Mouse (Mus musculus) heart, adult 2 months (tissue): ENCODE measurements around the gene Ube2o. TPM values are rescaled to one million over a fixed set of nuclear protein-coding genes. Genes with fewer than 3 reads are reported as not detected.

Source experiments
- DNase-seq, 2 experiments: peaks; one replicate each; pipeline ENCODE4 v3.0.0; 2021
- H3K27ac ChIP-seq: fragments of 200-600 bp; 2 replicates; pipeline ENCODE4 v1.8.1; 2022
- H3K27me3 ChIP-seq: fragments of 200-500 bp; 2 replicates; pipeline ENCODE4 v1.6.1; 2012; ENCODE audit warnings: mild to moderate bottlenecking, low read length, inconsistent platforms, mixed read lengths; ENCODE audit not compliant: control insufficient read depth, insufficient read depth
- H3K36me3 ChIP-seq: fragments of 200-500 bp; 2 replicates; pipeline ENCODE4 v1.6.1; 2012; ENCODE audit warnings: low read length, inconsistent platforms; ENCODE audit not compliant: control insufficient read depth, insufficient read depth
- H3K4me1 ChIP-seq: fragments of 200-500 bp; 2 replicates; pipeline ENCODE4 v1.6.1; 2011; ENCODE audit warnings: low read length; ENCODE audit not compliant: control insufficient read depth, insufficient read depth
- H3K4me3 ChIP-seq: fragments of 200-600 bp; 2 replicates; pipeline ENCODE4 v1.8.1; 2022
- H3K79me2 ChIP-seq: fragments of 200-500 bp; replicated peaks from 2 replicates; pipeline ENCODE4 v1.6.1; 2012; ENCODE audit warnings: mild to moderate bottlenecking, inconsistent platforms, low read length, moderate library complexity, mixed read lengths; ENCODE audit not compliant: control insufficient read depth, insufficient read depth
- H3K9ac ChIP-seq: fragments of 200-500 bp; 2 replicates; pipeline ENCODE4 v1.6.1; 2012; ENCODE audit warnings: low read depth, mild to moderate bottlenecking, control low read depth, inconsistent platforms, low read length, mixed read lengths
- CTCF ChIP-seq: fragments of 200-600 bp; IDR thresholded peaks from 2 replicates; pipeline ENCODE4 v1.8.1; 2022; ENCODE audit warnings: antibody characterized with exemption, mild to moderate bottlenecking, moderate library complexity
- EP300 ChIP-seq: fragments of 200-500 bp; IDR thresholded peaks from 2 replicates; pipeline ENCODE4 v1.6.1; 2011; ENCODE audit warnings: low read depth, low read length, control low read depth; ENCODE audit not compliant: insufficient read depth
- POLR2A ChIP-seq: fragments of 200-500 bp; IDR thresholded peaks from 2 replicates; pipeline ENCODE4 v1.6.1; 2011; ENCODE audit warnings: mild to moderate bottlenecking, low read depth, low read length, control low read depth; ENCODE audit not compliant: insufficient read depth
- WGBS: fragments of 180-500 bp; shearing (Covaris S2); methylation state at CpG from one replicate; pipeline ENCODE4 v1.1.7; 2018; 5-methylcytosine and 5-hydroxymethylcytosine counted together
- intact Hi-C: fragments of 180-260 bp; cut with DNase I; formaldehyde crosslinking; loops from one replicate; pipeline ENCODE4 v1.15.1; 2025
- polyA plus RNA-seq: library from polyadenylated mRNA; depleted of rRNA; stranded (reverse); fragments of >200 nt; gene quantifications from 2 replicates; pipeline ENCODE4 v1.2.3, GENCODE M21; 2012
- total RNA-seq, 2 experiments: library from RNA; stranded (reverse); gene quantifications; 2 replicates each; pipeline ENCODE4 v1.2.3; 2021

The Ube2o gene
- total and polyA plus RNA-seq, 3 experiments = 24.8 to 36.3 (median 26.4) TPM

DNA sequence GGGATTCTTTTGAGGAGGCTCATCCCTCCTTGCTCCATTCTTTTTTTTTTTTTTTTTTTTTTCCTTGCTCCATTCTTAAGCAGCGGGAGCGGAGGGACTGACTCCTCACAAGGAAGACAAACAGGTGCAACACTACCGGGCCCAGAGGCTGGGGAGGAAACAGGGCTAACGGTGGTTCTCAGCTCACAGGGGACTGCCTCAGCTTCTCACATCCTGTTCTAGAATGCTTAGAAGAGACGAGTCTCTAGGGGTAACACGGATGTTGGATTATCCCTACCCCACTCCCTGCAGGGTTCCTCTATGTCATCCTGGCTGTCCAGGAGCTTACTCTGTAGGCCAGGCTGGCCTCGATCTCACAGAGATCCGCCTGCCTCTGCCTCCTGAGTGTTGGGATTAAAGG is 8.3 kb upstream of the Ube2o start:
- Histone ChIP-seq H3K79me2 (no peaks in the 10 kb centered on the region), H3K9ac (no peak overlapping the region), H3K4me1 (peaks cover 1% of the 10 kb centered on the region; the same call in 1 of the 2 replicates), H3K4me3 (no peak overlapping the region), H3K36me3 (no peaks in the 10 kb centered on the region), H3K27ac (no peak overlapping the region), H3K27me3 (no peaks in the 10 kb centered on the region)
- intact Hi-C loops = no loop called here
- TF ChIP-seq POLR2A (no peak), EP300 (no peak), CTCF (no peak)
- DNase-seq = no peak
- whole genome bisulfite sequencing = 48% methylated on average over 8 of the region's 8 CpGs

DNA sequence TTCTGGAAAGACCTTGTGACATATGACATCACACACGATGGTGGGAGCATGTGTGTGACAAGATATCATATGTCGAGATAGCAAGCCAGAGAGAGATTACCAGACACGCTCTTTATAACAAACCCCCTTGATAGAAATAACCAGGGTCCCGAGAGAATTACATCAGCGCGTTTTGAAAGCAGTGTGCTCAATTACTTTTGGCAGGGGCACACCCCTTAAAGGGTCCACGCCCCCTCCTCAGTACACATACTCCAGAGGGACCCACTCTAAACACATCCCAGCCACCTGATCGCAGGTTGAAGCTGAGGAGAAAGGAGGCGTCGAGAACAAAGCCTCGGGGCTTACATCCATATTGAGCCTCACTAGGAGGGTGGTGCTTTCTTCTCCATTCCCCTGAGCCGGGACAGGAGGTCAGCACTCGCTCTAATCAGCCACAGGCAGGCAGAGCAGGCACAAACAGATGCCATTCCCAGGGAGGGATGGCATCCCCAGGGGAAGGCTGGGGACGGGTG is 7.8 kb upstream of the Ube2o start:
- TF ChIP-seq EP300 (no peak), POLR2A (no peak), CTCF (no peak)
- H3K4me1 ChIP-seq = peaks cover 1% of the 10 kb centered on the region; the same call in 1 of the 2 replicates
- no peak for DNase-seq
- H3K9ac ChIP-seq = no peak overlapping the region
- H3K27ac ChIP-seq = no peak overlapping the region
- 15% methylated on average over 14 of the region's 14 CpGs for WGBS
- intact Hi-C loops = no loop called here
- H3K4me3 ChIP-seq = no peak overlapping the region
- no peaks in the 10 kb centered on the region for H3K27me3 ChIP-seq
- H3K36me3 ChIP-seq = no peaks in the 10 kb centered on the region
- H3K79me2 ChIP-seq = no peaks in the 10 kb centered on the region

DNA sequence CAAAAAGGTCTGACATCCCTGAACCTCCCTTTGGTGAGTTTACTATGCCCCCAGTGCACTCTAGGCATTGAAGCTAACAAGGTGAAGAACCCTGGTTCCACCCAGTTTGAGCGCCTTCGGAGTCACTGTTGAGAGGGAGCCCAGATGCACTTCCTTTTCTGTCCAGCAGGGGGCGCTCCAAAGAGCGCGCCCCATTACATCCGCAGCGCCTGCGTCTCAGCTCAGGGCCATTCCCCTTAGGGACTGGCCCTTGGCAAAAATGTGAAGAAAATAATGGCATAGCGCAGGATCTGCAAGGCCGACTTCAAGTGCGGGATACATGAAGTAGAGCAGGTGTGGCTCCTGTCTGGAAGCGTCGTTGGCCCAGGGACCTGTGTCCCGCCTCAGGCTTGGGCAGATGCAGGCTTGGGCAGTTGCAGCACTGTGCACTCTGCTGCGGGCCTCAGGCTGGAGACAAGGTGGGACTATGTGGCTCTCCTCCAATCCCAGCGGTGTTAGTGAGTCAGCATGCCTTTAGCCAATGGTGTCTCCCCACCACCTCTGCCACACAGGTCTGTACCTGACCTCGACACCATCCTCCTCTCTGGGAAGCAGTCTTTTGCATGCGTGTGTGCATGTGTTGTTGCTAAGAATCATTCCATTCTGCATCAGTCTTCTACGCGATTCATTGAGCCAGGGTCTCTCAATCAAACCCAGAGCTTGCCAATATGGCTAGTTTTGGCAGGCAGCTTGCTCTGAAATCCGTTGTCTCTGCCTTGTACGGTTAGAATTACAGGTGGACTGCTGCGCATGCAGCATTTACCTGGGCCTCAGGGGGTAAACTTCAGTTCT is 5.8 kb upstream of the Ube2o start:
- WGBS = 31% methylated on average over 23 of the region's 23 CpGs
- Histone ChIP-seq H3K9ac (no peak overlapping the region), H3K79me2 (no peaks in the 10 kb centered on the region), H3K27me3 (no peaks in the 10 kb centered on the region), H3K4me3 (no peak overlapping the region), H3K27ac (no peak overlapping the region), H3K4me1 (peaks cover 1% of the 10 kb centered on the region; the same call in 1 of the 2 replicates), H3K36me3 (no peaks in the 10 kb centered on the region)
- intact Hi-C loops = loop anchor here (1.0 to 2.0 kb wide), 2 partner anchors 32 to 42 kb away; no protein-coding TSS in a partner anchor
- DNase-seq = peak; percentile 71 to 85
- no peak for TF ChIP-seq POLR2A
- no peak for TF ChIP-seq CTCF
- no peak for TF ChIP-seq EP300

DNA sequence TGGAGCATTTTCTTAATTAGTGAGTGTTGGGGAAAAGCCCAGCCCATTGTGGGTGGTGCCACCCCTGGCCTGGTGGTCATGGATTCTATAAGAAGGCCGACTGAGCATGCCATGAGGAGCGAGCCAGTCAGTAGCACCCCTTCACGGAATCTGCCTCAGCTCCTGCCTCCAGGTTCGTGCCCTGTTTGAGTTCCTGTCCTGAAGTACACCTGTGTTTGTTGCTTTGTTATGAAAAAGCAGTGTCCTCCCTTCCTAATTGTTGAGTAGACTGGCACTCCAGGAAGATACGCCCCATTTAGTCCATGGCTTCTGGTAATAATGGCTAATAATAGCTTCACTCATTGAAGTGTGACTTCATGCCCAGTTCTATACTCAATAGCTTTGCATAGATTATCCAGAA is 5.1 kb upstream of the Ube2o start, which contains the start of gene Aanat:
Aanat (plus strand) TSS at position 123 of the 400 bp plus-strand sequence.
- Histone ChIP-seq H3K27ac (no peak within 1 kb of the TSS), H3K79me2 (no peaks in the 10 kb centered on the region), H3K36me3 (no peaks in the 10 kb centered on the region), H3K9ac (no peak within 1 kb of the TSS), H3K27me3 (no peaks in the 10 kb centered on the region), H3K4me1 (peaks cover 1% of the 10 kb centered on the region; the same call in 1 of the 2 replicates), H3K4me3 (no peak within 1 kb of the TSS)
- 76% methylated on average over 5 of the region's 5 CpGs for WGBS
- TF ChIP-seq CTCF = no peak
- TF ChIP-seq EP300 = no peak
- TF ChIP-seq POLR2A = no peak
- DNase-seq = no peak
- intact Hi-C loops = loop anchor here (2.0 kb wide), 1 partner anchor 32 kb away; no protein-coding TSS in a partner anchor

DNA sequence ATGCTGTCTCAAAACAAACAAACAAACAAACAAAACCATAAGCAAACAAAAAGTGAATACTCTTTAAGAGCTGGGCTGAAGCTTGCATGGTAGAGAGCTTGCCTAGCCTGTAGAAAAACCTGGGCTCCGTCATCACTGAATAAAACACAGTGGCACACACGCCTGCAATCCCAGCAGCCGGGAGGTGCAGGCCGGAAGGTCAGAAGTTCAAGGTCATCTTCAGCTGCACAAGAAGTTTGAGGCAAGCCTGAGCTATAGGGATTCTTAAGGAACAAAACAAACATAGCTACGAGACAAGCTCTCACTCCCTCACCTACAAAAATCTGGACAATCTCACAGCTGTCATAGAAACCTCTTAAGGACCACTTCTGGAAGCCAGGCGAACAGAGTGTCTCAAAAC is 4.4 kb upstream of the Ube2o start:
- intact Hi-C loops = loop anchor here (2.0 kb wide), 1 partner anchor 31 kb away; no protein-coding TSS in a partner anchor
- no peak for TF ChIP-seq EP300
- Histone ChIP-seq H3K27me3 (no peaks in the 10 kb centered on the region), H3K4me1 (peaks cover 1% of the 10 kb centered on the region; the same call in 1 of the 2 replicates), H3K27ac (no peak overlapping the region), H3K9ac (no peak overlapping the region), H3K36me3 (no peaks in the 10 kb centered on the region), H3K4me3 (no peak overlapping the region), H3K79me2 (no peaks in the 10 kb centered on the region)
- WGBS = 79% methylated on average over 6 of the region's 6 CpGs
- DNase-seq = no peak

DNA sequence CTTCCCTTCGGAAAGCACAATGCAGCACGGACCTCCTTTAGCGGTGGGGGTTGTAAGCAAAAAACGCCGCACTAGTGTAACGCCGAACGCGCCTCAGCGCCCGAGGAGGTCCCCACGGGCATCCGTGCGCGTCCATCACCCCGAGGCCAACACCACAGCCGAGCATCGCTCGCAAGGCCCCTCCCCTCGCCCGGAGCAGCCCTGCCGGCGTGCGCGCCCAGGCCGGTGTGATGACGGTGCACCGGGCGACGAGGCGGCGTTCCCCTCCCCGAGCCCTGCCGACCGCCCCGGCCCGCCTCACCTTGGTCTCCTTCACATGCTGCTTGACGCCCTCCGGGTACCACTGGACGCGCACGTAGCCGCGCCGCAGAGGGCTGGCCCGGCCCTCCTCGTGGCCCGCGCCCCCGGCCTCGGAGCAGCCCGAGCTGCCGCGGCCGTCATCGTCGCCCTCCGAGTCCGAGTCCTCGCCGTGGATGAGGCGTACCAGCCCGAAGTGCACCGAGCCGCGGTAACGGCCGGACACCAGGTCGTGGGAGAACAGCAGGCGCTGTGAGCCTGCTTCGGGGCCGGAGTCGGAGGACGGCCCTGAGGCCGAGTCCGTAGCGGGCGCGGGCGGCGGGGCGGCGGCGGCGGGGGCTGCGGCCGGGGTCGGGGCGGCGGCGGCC is 404 bp downstream of the Ube2o start:
- Histone ChIP-seq H3K79me2 (peaks cover 2% of the 10 kb centered on the region; the same call in 1 of the 2 replicates), H3K36me3 (no peaks in the 10 kb centered on the region), H3K27ac (peak overlapping the region; percentile 73), H3K4me1 (peaks cover 2% of the 10 kb centered on the region), H3K9ac (peak overlapping the region; percentile 94), H3K4me3 (peak overlapping the region; percentile 92), H3K27me3 (no peaks in the 10 kb centered on the region)
- DNase-seq = peak; percentile 70 to 74
- TF ChIP-seq EP300 (no peak), CTCF (no peak), POLR2A (no peak)
- WGBS = under 1% methylated on average over 88 of the region's 91 CpGs
- intact Hi-C loops = no loop called here
